Comparison of ENCODE assay signal across 23 mouse cellular contexts in the genomic region with DNA sequence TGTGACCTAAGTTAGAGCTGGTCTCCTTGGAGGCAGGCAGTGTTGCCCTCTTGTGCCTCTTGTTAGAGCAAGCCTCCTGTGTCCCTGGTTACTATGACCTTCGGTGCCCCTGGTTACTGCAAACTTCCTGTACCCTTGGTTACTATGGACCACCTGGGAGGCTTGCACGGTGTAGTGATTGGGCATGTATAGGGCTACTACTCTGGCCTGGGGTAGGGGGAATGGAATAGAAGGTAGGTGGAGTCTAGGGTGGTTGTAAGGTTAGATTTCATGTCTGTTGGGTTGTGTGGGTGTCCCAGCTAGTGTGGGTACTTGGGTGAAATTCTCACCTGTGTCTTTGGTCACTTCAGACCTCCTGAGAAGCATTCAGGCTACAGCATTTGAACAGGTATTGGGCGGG.
"Had no signal": no experiment of that assay in that cellular context is flagged by ENCODE, and none has a peak within 500 bp of the region (broad histone marks: within the 10 kb centered on the region; RNA-seq: fewer than 3 reads in every experiment).

No protein-coding gene starts in this region.

- H3K4me1 ChIP-seq: heart, embryonic 10.5 days; heart, embryonic 12.5 days; hindbrain, embryonic 13.5 days; hindbrain, embryonic 15.5 days; kidney, embryonic 15.5 days; limb, embryonic 13.5 days had no signal

- H3K36me3 ChIP-seq: heart, embryonic 10.5 days; heart, embryonic 12.5 days; hindbrain, embryonic 13.5 days; hindbrain, embryonic 15.5 days; kidney, embryonic 15.5 days; limb, embryonic 13.5 days had no signal

- H3K4me3 ChIP-seq: heart, embryonic 10.5 days; heart, embryonic 12.5 days; hindbrain, embryonic 13.5 days; hindbrain, embryonic 15.5 days; kidney, embryonic 15.5 days; limb, embryonic 13.5 days had no signal

- H3K27ac ChIP-seq: heart, embryonic 10.5 days; hindbrain, embryonic 13.5 days; hindbrain, embryonic 15.5 days; hindbrain, postnatal 0 days; kidney, embryonic 15.5 days; kidney, postnatal 0 days; limb, embryonic 13.5 days had no signal

- H3K9me3 ChIP-seq: heart, embryonic 10.5 days; heart, embryonic 12.5 days; hindbrain, embryonic 13.5 days; hindbrain, embryonic 15.5 days; kidney, embryonic 15.5 days; limb, embryonic 13.5 days had no signal

- H3K4me2 ChIP-seq: heart, embryonic 12.5 days; hindbrain, embryonic 13.5 days; hindbrain, embryonic 15.5 days; kidney, embryonic 15.5 days; limb, embryonic 13.5 days had no signal

- H3K27me3 ChIP-seq: heart, embryonic 12.5 days; hindbrain, embryonic 13.5 days; hindbrain, embryonic 15.5 days; kidney, embryonic 15.5 days; limb, embryonic 13.5 days had no signal

- ATAC-seq: forebrain, postnatal 0 days; hindbrain, postnatal 0 days; intestine, embryonic 16.5 days had no signal

- H3K9ac ChIP-seq: forebrain, postnatal 0 days; heart, embryonic 12.5 days; hindbrain, embryonic 13.5 days; hindbrain, embryonic 15.5 days; kidney, embryonic 15.5 days; limb, embryonic 13.5 days had no signal

- DNase-seq: forebrain, postnatal 0 days; gastrocnemius, postnatal 14 days; gastrocnemius, postnatal 36 days; heart, adult 18-20 months; heart, postnatal 10 days; heart, postnatal 36 days; kidney, adult 11 months; kidney, adult 2 months; kidney, adult 9 months; kidney, postnatal 14 days; kidney, postnatal 36 days; layer of hippocampus, adult 9-11 months; layer of hippocampus, postnatal 36 days; left cerebral cortex, postnatal 4 days had no signal
